Mouse (Mus musculus) CD4-positive, CD25-positive, alpha-beta regulatory T cell, adult 2 months (primary cell): ENCODE results near the gene Ets1.

Experiments used
- DNase-seq: peaks from one replicate; pipeline ENCODE4 v3.0.0-alpha.2; 2012; ENCODE audit warnings: low read depth, low spot score

Ets1 gene

DNA sequence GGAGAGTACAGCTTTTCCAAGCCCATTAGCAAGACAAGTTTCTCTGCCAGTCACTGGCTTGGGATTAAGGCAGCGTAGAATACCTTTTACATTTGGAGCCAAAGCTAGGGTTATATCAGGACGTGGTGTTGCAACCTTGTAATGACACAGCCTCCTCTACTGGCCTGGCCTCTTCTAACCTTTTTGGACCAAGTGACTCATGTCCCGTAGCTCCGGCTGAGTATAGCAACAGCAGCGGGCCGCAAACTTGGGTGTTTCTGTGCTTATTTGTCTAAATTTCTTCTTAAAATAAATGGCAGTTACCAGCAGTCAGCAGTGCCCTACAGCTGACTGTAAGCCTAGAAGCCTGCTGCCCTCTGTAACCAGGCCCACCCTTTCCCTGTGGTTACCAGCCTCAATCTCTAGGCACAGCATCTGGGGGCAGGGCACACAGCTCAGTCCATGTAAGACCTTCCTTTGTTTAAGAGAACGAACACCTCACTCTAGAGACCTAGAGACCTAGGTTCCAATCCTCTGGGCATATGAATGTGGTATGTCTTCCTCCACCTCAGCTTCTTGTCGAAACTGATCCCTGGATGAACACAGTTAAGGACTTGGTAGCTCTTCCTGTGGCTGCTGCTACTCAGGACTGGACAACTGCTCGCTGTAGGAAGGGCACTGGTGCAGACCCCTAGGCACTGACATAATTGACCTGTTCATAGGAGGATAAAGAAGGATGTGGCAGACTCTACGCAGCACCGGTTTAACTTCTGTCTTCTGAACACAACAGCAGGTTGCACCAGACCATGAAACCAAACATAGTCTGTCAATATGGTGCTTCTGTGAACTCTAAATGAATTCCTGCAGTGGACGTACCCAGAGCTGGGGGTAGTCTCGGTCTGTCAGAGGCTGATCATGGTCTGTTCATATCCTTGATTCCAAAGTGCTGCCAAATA, 94.9 kb downstream of the Ets1 start:
- DNase-seq = peak; percentile 67

DNA sequence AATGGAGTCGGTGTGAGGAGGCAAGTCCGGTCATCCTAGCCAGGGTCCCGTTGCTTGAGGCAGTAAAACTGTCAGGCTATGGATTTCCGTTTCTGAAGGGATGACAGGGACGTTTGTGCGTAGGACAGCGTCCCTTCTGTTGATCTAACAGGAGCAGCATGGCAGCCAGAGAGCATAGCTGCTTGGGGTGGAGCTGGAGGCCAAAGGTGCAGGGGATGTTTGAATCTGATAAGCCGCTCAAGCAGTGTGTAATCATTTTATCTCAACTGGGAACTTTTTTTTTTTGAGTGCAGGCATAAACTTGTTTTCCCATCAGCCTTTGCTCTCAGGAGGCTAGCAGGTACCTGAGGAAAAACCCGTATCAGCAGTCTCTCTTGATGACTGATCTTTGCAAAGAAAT, 95.8 kb downstream of the Ets1 start:
- peak; percentile 88 for DNase-seq

DNA sequence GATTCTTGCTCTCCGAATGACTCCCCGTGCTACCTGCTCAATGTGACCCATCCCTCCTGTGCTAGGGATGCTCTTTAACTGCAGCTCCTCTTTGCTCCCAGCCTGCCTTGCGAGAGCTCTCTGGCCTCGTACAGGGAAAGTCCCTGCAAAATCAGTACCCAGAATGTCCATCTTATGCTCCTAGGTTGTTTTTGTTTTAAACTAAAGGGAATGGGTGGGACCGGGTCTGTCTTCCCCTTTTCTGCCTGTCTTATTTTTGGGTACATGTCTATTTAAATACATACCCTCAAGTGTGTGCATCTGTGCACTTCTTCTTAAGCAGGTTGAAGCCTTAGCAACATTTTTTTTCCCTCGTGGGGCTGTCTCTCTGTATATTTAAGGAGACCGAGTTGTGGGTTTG, 99.0 kb downstream of the Ets1 start:
- peak; percentile 74 for DNase-seq

DNA sequence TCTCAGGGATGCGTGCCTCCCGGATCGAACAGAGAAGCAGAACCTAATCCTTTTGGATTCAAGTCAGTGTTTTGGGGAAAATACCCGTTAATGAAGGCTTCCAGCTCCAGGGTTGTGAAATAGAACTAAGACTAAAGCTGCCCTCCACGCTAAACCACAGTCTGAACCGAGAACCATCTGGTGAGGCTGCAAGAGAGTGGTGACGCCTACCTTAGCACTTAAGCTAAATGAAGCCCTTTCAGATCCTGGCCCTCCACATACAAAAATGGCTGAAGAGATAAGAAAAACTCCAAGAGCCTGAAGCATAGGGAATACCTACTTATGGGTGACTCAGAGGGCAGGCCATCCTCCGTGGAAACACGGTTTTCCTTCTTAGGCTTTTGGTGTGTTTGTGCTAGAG, 100.0 kb downstream of the Ets1 start:
- peak; percentile 64 for DNase-seq

DNA sequence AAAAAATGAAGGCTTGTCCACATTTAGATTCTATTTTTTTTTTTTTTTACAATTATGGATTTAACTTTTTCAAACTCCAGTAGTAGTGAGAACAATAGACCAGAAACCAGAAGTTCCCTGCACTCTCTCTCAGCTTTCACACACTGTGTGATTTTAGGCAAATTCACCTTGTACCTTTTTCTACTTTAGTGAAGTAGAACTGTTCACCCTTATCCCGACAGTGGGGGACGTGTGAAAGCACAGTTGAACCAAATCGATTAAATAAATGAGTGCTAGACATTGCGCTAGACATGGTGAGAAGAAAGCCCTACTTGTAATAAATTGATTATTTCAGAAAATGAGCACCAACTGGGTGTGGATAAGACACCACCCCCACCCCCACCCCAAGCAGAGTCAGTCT, 104.0 kb downstream of the Ets1 start:
- no peak for DNase-seq

DNA sequence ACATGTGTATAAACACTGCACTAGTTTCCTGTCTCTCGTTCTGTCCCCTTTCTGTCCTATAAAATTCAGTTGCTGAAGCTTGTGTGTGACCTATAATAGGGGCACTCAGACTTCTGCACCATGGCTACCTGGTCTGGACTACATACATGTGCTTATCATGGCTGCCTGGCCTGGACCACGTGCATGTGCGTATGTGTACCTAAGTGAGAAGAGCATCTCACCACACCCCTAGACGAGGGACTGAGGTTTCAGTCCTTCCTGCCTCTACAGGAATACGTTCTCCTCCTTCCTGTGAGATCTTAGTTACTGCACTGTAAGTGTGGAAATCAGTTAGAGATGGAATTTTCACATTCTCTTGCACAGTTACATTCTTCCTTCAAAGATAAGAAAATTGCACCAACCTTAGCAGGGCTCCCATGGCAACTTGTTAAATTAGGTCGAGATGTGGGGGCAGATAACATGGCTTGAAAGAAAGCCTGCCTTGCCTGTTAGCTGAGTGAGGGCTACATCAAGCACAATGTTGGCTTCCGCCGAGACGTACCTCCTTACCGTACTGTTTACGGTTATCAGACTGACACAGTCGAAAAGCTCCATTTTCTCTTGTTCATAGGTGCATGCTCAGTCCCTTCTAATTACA, 104.8 kb downstream of the Ets1 start:
- peak; percentile 88 for DNase-seq

DNA sequence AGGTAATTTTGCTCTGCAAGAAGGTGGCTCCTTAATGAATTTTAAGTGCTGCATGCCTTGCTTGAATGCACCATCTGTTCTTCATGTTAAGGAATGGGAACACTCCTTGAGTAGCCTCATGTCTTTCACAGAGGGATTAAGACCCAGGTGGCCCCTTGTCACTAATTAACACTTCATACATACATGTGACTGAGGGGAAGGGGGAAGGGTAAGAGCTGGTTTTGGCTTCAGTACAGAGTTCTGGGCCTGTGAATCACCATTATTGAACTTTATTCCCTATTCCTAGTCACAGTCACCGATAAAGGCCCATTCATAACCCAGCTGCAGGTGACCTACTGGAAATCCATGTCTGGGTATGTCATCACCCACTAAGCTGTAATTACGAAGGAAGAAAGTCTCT, 105.7 kb downstream of the Ets1 start:
- no peak for DNase-seq

DNA sequence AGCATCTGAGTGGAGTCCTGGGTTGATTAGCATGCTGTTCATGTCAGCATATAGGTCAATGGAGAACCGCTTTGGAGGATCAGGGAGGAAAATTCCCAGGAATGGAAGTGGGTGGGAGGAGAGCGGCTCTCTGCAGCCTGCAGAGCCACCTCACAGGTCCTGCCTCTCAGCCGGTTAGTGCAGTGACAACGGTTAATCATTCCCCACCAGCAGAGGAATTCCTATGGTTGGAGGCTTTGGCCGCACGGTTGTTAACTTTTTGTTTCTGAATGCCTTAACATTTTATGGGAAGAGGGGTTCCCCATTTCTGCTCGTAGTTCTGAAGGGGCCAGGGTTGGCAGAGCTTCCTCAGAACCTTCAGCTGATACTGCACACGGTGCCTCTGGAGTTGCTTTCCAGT, 107.1 kb downstream of the Ets1 start:
- DNase-seq = no peak

DNA sequence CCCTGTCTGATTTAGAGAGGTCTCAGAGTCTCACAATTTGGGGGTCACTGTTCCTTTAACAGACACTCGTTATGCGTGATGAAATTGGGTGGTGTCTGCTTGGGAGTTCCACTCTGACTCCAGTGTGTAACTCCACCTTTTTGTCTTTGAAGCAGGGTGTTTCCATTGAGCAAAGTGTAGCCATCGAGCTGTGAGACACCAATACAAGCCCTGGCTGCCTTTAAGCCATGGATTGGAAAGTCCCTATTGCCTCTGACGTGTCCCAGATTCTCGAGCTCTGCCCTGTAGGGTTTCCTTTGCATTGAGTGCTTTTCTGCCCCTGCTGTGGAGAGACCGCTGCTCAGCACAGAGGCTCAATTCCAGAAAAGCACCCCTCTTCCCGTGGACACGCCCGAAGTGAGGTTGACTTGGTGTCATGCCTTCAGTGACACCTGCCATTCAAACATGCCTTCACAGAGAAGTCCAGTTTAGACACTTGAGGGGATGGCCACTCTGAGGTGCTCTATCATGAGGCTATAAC, 107.7 kb downstream of the Ets1 start:
- peak; percentile 89 for DNase-seq

DNA sequence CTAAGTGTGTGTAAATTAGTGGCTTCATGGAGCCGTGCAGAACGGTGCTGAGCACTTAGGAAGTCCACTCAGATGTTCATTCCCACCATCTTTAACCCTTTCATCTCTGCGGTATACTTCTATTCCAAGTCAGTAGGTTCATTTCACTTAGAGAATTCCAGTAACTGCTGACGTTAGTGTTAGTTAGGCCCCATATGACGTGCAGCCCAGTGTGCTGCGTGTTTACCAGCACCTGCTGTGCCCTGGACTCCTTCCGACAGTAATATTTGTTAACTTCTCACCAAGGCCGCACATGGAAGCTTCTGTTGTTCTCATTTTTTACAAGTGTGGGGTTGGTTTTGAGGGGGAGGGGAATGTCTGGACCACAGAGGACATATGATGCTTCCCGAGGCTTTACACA, 108.3 kb downstream of the Ets1 start:
- DNase-seq = peak; percentile 70

DNA sequence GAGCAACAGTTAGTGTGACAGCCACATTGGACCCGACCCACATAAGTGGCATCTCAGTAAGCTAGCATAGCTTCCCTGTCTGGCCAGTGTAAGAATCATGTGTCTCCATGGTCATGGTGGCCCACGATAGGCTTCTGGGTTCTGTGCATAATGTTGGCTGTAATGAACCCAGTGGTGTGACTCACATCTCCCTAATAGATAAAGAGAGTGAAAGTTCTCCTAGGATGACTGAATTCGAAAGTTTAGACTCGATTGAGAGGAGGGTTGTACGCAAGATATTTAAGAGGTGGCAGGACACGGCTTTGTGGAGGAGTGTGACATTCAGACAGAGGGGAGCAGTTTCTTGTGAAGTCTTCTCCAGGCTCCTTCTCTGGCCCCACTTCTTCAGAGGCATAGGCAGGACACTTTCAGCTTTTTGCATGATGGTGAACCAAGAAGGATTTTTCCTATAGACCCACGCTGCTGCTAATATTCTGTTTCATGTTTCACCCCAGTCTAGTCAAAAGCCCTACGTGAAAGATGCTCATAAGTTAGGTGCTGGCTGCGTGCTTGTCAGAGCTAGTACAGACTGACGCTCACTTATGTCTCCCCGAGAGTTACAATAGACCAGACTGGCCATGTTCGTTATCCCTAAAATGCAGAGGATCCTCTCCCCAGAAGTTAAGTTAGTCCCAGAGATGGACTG, 109.2 kb downstream of the Ets1 start:
- peak; percentile 83 for DNase-seq

DNA sequence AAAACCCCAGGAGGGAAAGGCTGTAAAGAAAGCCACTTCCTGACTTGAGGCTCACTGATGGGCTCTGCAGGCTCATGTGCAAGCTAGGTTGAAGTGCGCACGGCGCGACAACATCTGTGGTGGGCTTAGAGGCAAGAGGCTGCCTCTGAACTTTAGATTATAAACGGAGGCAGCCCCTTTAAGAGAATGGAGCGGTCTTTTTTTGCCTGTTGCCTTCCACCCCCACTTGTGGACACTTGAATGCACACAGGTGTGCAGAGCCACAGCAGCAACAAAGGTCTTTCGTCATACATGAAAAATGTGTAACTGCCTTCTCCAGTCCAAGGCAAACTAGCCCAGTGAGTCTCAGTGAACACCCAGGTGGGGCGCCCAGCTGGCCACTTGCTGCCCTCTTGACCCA, 110.0 kb downstream of the Ets1 start:
- DNase-seq = peak; percentile 69

DNA sequence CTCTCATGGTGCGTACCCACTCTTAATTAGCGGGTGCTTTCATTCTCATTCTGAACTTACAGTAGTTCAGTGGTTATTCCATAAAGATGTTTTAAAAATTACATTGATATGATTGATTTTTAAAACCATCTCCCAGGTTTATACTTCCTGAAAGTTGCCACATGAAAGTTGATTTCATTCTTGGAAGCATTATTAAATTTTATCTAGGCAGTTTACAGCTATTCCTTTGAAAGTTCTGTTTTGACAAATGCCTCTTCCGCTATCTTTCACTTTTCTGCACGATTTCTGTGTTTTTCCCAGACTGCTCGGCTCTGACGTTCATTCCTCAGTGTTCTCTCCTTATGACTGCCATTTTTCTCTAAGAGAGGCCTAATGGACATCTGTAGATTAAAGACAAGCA, 110.6 kb downstream of the Ets1 start:
- peak; percentile 32 for DNase-seq

DNA sequence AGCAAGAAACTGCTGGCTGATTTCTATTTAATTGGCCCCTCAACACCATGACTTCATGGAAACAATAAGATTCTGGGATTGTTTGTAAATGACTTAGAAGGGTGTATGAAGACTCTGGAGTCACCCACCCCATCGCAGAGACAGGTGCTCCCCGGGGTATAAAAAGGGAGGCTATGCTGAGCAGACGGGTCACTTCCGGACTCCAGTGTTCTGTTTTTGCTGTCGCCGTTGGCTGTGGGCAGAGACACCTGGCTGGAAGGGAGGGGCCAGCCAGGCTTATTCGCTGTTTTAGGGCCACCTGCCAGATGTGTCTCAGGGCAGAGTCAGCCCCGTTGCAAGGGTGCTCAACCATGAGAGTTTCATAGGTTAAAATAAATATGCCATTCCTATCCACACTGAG, 111.6 kb downstream of the Ets1 start:
- peak; percentile 84 for DNase-seq

DNA sequence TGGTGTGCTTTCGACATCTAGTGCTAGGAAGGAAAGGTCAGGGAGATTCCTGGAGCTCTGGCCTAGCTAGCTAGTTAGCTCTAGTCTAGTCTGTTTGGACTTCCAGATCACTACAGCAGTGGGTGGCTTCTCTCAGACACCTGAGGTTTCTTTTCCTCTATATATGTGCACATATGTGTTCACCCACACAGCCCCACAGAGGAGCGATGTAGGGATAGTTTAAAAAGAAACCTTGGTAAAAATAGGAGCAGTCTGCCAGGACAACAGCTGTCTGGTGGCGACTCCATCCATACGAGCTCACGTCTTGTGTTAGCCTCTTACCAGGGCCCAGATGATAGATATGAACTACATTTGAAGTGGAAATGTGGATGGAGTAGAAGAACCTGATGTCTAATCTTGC, 112.5 kb downstream of the Ets1 start:
- no peak for DNase-seq

DNA sequence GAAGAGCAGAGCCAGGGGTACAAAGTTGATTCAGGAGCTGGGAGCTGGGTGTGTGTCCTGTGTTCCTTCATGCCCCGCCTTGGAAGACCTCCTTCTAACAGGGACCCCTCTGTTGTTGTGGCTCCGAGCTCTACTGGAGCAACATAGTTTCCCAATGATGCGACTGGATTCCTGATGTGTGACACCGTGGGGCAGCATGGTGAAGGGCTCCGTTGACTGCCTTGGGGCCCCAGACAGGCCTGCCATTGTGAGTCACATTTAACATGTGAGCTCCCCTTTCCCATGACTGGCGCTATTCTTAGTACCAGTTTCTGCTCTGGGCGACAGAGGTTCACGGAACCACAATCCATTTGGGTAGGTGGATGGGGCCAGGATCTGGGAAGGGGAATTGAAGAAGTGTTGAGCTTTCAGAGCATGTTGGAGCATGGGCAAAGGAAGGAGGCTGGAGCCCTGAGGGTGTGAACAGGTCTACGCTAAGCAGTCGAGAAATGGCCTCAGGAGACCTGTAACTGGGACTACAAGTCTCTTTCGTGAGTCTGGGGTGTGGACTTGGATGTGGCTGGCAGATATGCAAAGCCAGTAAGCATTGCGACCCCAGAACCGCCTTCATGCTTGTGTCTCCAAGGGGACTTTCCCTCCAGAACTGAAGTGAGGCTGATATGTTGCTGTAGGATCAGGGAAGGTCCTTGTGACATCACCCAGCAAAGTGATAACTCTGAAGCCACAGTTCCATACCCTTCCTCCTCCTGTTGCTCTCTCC, 113.9 kb downstream of the Ets1 start:
- peak; percentile 71 for DNase-seq

DNA sequence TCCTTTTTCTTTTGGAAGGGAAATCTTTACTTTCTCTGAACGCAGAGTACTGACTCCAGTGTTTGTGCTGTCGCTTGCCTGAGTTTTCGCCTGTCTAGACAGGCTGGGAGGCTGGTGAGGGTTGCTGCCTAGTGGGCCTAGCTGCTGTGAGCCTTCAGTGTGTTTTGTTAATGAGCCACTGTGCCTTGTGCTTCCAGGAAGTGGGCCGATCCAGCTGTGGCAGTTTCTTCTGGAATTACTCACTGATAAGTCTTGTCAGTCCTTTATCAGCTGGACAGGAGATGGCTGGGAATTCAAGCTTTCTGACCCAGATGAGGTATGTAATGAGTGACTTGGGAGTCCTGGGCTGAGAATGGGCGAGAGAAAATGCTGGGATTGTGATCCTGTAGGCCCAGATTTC, 116.6 kb downstream of the Ets1 start:
- DNase-seq = peak; percentile 50

DNA sequence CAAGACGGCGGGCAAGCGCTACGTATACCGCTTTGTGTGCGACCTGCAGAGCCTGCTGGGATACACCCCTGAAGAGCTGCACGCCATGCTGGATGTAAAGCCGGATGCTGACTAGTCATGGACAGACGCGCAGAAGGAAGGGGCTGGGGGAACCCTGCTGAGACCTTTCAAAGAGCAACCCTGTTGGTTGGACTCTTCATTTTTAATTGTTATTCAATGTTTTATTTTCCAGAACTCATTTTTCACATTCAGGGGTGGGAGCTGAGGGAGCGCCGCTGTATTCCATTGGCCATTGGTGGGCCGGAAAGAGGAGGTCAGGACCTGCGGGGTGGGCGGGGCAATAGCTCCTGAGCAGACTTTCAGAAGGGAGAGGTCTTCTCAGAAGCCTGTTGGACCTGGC, 118.3 kb downstream of the Ets1 start:
- peak; percentile 39 for DNase-seq

DNA sequence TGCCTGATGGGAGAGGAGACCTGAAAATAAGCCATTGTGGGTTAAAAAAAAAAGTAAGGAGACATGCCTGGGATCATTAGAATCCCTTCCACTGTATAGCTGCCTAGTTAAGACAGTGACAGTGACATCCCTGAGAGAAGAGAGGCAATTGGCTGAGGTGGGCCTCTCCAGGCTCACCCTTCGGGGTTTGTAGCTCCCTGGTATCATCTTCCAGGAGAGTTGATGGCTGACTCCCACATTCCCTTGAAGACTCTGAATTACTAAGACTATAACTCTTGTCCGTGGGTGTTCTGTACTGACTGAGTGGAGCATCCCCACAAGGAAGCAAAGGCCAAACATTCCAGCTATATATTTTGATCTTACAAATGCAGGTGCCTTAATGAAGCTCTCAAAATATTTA, 120.0 kb downstream of the Ets1 start:
- DNase-seq = peak; percentile 26

DNA sequence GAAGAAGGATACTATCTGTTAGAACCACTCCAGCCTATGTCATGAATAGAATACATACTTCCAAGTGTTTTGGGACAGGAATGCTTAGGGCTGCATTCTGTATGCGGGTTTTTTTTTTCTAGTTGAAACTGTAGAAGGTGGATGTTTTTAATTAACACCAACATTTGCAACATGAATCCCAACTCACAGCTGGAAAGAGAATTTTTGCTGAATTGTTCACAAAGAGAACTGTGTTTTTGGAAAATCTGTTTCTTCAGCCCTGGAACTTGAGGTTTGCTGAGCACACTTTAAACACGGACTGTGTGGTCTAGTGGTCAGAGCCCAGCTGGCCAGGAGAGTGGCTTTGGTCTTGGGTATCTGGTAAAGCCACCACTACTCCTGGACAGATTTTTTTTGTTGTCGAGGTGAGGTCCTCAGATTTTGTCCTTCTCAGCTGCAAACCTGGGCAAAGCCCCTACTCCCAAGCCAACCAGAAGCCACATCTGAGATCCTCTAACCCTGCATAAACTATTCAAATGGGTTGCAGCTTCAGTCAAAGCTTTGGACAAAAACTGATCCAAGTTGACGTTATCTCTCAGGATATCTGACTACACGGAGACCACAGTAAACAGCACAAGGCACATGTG, 122.4 kb downstream of the Ets1 start:
- peak; percentile 34 for DNase-seq

DNA sequence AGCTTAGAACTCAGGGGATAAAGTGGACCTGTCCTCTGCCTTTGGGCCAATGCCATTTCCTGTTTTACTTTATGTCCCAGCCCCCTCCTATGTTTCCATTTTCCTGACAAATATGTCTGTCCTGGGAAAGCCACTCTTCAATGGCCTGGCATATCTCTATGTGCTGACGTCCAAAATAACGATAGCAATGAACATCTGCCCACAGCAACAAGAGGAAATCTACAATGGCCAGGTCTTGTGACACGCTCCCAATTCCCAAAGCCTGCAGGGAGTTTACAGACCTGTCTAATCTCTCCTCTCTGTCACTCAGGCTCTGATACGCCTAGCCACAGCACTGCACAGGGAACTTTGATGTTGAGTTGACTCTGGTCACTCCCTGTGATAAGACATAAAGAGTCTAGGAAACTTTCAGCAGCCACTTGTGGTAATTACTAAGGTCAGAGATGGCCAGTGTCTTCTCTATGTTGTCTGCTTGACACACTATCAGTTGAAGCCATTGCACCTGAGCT, 124.7 kb downstream of the Ets1 start:
- DNase-seq = peak; percentile 36
